Mouse (Mus musculus) forebrain, postnatal 0 days (tissue): ENCODE measurements around the gene Zmynd11. TPM values are rescaled to one million over a fixed set of nuclear protein-coding genes. Genes with fewer than 3 reads are reported as not detected.

Source experiments
- ATAC-seq: fragments of 200-750 bp; cut with Nextera tagmentation; 2 replicates; pipeline ENCODE4 v1.8.0; 2017; ENCODE audit warnings: mild to moderate bottlenecking, moderate library complexity
- DNase-seq: peaks from one replicate; pipeline ENCODE4 v3.0.0-alpha.2; 2015
- H3K27ac ChIP-seq: fragments of 300-500 bp; sonication (generic); 2 replicates; pipeline ENCODE4 v1.5.1; 2014; ENCODE audit warnings: low read depth, mild to moderate bottlenecking, antibody characterized with exemption, low read length, moderate library complexity, mixed read lengths
- H3K27me3 ChIP-seq: fragments of 300-500 bp; sonication (generic); 2 replicates; pipeline ENCODE4 v1.6.1; 2014; ENCODE audit warnings: mild to moderate bottlenecking, low read length, mixed read lengths; ENCODE audit not compliant: insufficient read depth
- H3K36me3 ChIP-seq: fragments of 300-500 bp; sonication (generic); 2 replicates; pipeline ENCODE4 v1.6.1; 2014; ENCODE audit warnings: mild to moderate bottlenecking, moderate library complexity; ENCODE audit not compliant: insufficient read depth
- H3K4me1 ChIP-seq: fragments of 300-500 bp; sonication (generic); 2 replicates; pipeline ENCODE4 v1.6.1; 2014; ENCODE audit warnings: antibody characterized with exemption; ENCODE audit not compliant: insufficient read depth
- H3K4me2 ChIP-seq: fragments of 300-500 bp; sonication (generic); 2 replicates; pipeline ENCODE4 v1.6.1; 2014; ENCODE audit warnings: low read depth, mild to moderate bottlenecking, moderate library complexity
- H3K4me3 ChIP-seq: fragments of 300-500 bp; sonication (generic); 2 replicates; pipeline ENCODE4 v1.5.1; 2014; ENCODE audit warnings: low read depth, low read length, mixed read lengths
- H3K9ac ChIP-seq: fragments of 300-500 bp; sonication (generic); 2 replicates; pipeline ENCODE4 v1.6.1; 2014; ENCODE audit warnings: mild to moderate bottlenecking
- H3K9me3 ChIP-seq: fragments of 300-500 bp; sonication (generic); 2 replicates; pipeline ENCODE4 v1.6.1; 2016; ENCODE audit warnings: low read length
- CTCF ChIP-seq: sonication (generic); IDR thresholded peaks from 2 replicates; pipeline ENCODE4 v1.5.1; 2016; ENCODE audit warnings: antibody characterized with exemption, control low read depth, low read depth
- WGBS: fragments of 180-500 bp; shearing (Covaris S2); extraction: QIAGEN DNeasy Blood & Tissue Kit; methylation state at CpG from one replicate; pipeline ENCODE4 v1.1.7; 2014; 5-methylcytosine and 5-hydroxymethylcytosine counted together
- polyA plus RNA-seq: library from polyadenylated mRNA; unstranded; fragments of >200 nt; fragmentation: Nextera tagmentation; extraction: Ambion mirVana; gene quantifications from 2 replicates; pipeline ENCODE4 v1.2.1, GENCODE M21; 2015
- total RNA-seq: library from RNA; depleted of rRNA; stranded (reverse); fragments of >200 nt; gene quantifications from 2 replicates; pipeline ENCODE4 v1.2.3, GENCODE M21; 2014

The Zmynd11 gene
- total and polyA plus RNA-seq, 2 experiments from 2014 or later, result 157 to 237 TPM

- ATAC-seq (no peak), DNase-seq (no peak)
- 86% methylated on average over 1 of the region's 1 CpGs for WGBS
- H3K36me3 ChIP-seq, result peaks cover 58% of the 10 kb centered on the region
- no peak for TF ChIP-seq CTCF
- H3K27me3 ChIP-seq, result no peaks in the 10 kb centered on the region
- H3K4me2 ChIP-seq, result no peak overlapping the region
- H3K9ac ChIP-seq, result no peak overlapping the region
- H3K9me3 ChIP-seq, result no peaks in the 10 kb centered on the region
- H3K4me1 ChIP-seq, result no peaks in the 10 kb centered on the region
- no peak overlapping the region for H3K4me3 ChIP-seq
- H3K27ac ChIP-seq, result no peak overlapping the region
Observed at GRCm38 (mm10) chr13:9660711-9661110, 104.4 kb downstream of the Zmynd11 start.

GRCm38 (mm10) chr13:9656613-9657012, 108.5 kb downstream of the Zmynd11 start:
- H3K4me1 ChIP-seq, result no peaks in the 10 kb centered on the region
- no peak overlapping the region for H3K27ac ChIP-seq
- no peak overlapping the region for H3K9ac ChIP-seq
- no peak overlapping the region for H3K4me2 ChIP-seq
- H3K27me3 ChIP-seq, result no peaks in the 10 kb centered on the region
- ATAC-seq (no peak), DNase-seq (no peak)
- H3K4me3 ChIP-seq, result no peak overlapping the region
- 96% methylated on average over 6 of the region's 6 CpGs for WGBS
- H3K36me3 ChIP-seq, result peaks cover 47% of the 10 kb centered on the region
- no peak for TF ChIP-seq CTCF
- H3K9me3 ChIP-seq, result no peaks in the 10 kb centered on the region

- no peak for DNase-seq
- peaks cover 28% of the 10 kb centered on the region for H3K36me3 ChIP-seq
- peaks cover 5% of the 10 kb centered on the region; the same call in 1 of the 2 replicates for H3K4me1 ChIP-seq
- TF ChIP-seq CTCF, result no peak
- H3K4me3 ChIP-seq, result no peak overlapping the region
- no peak overlapping the region for H3K9ac ChIP-seq
- no peaks in the 10 kb centered on the region for H3K9me3 ChIP-seq
- no peak overlapping the region for H3K27ac ChIP-seq
- H3K4me2 ChIP-seq, result no peak overlapping the region
- 82% methylated on average over 3 of the region's 3 CpGs for WGBS
- H3K27me3 ChIP-seq, result no peaks in the 10 kb centered on the region
- no peak for ATAC-seq
Observed at GRCm38 (mm10) chr13:9653018-9653417, 112.1 kb downstream of the Zmynd11 start.

- Histone ChIP-seq H3K4me3 (no peak overlapping the region), H3K27ac (no peak overlapping the region), H3K9ac (no peak overlapping the region), H3K4me2 (no peak overlapping the region), H3K36me3 (peaks cover 19% of the 10 kb centered on the region; the same call in 1 of the 2 replicates), H3K27me3 (no peaks in the 10 kb centered on the region), H3K4me1 (peaks cover 5% of the 10 kb centered on the region; the same call in 1 of the 2 replicates), H3K9me3 (no peaks in the 10 kb centered on the region)
- peak; percentile 44 for ATAC-seq
- no peak for DNase-seq
- no peak for TF ChIP-seq CTCF
Observed at GRCm38 (mm10) chr13:9650580-9650979, 114.5 kb downstream of the Zmynd11 start.

GRCm38 (mm10) chr13:9649894-9650293, 115.2 kb downstream of the Zmynd11 start:
- Histone ChIP-seq H3K36me3 (peaks cover 20% of the 10 kb centered on the region; the same call in 1 of the 2 replicates), H3K27ac (no peak overlapping the region), H3K9me3 (no peaks in the 10 kb centered on the region), H3K4me1 (peaks cover 5% of the 10 kb centered on the region; the same call in 1 of the 2 replicates), H3K27me3 (no peaks in the 10 kb centered on the region), H3K9ac (no peak overlapping the region), H3K4me3 (no peak overlapping the region), H3K4me2 (no peak overlapping the region)
- DNase-seq, result no peak
- TF ChIP-seq CTCF, result no peak
- ATAC-seq, result no peak
- WGBS, result 93% methylated on average over 1 of the region's 1 CpGs

GRCm38 (mm10) chr13:9648716-9649115, 116.4 kb downstream of the Zmynd11 start:
- H3K9me3 ChIP-seq, result no peaks in the 10 kb centered on the region
- TF ChIP-seq CTCF, result no peak
- ATAC-seq (no peak), DNase-seq (no peak)
- no peak overlapping the region for H3K27ac ChIP-seq
- no peak overlapping the region for H3K9ac ChIP-seq
- peaks cover 5% of the 10 kb centered on the region; the same call in 1 of the 2 replicates for H3K4me1 ChIP-seq
- H3K4me3 ChIP-seq, result no peak overlapping the region
- H3K27me3 ChIP-seq, result no peaks in the 10 kb centered on the region
- H3K4me2 ChIP-seq, result no peak overlapping the region
- H3K36me3 ChIP-seq, result peaks cover 20% of the 10 kb centered on the region; the same call in 1 of the 2 replicates
- WGBS, result 93% methylated on average over 13 of the region's 13 CpGs

- no peak for ATAC-seq
- Histone ChIP-seq H3K27ac (no peak overlapping the region), H3K4me1 (no peaks in the 10 kb centered on the region), H3K4me3 (no peak overlapping the region), H3K9me3 (no peaks in the 10 kb centered on the region), H3K36me3 (peaks cover 15% of the 10 kb centered on the region), H3K27me3 (no peaks in the 10 kb centered on the region), H3K9ac (no peak overlapping the region), H3K4me2 (no peak overlapping the region)
- TF ChIP-seq CTCF, result no peak
- DNase-seq, result no peak
- 67% methylated on average over 3 of the region's 3 CpGs for WGBS
Observed at GRCm38 (mm10) chr13:9637949-9638348, 127.2 kb downstream of the Zmynd11 start.
